In genomic region chr17:29660076-29660761, GRCm38 (mm10) we compare ENCODE assay signal across 1 mouse cellular context.
TF ChIP-seq lines count a peak whose summit lies in the region.

TSS of gene Cmtr1 (plus strand) at chr17:29660595.

TF ChIP-seq in CH12.LX, 34 proteins besides CTCF, POLR2A, EP300 and RAD21 (continued from another document):
- TF ChIP-seq POLR2AphosphoS2 (IDR thresholded peaks at IDR 0.05; ENCODE audit: low read depth, low read length) (0 out of 2 replicates have a peak, but pooled peaks have one; percentile 62), ZNF384 (IDR thresholded peaks at IDR 0.05; ENCODE audit: low read depth, low read length) (no peak), UBTF (IDR thresholded peaks at IDR 0.05; ENCODE audit: low read depth, low read length) (peak; percentile 51), USF1 (IDR thresholded peaks at IDR 0.05; ENCODE audit: low read depth, low read length) (0 out of 2 replicates have a peak, but pooled peaks have one; percentile 14), MXI1 (IDR thresholded peaks at IDR 0.05; ENCODE audit: low read depth, low read length) (peak; percentile 89), MAX (IDR thresholded peaks at IDR 0.05; ENCODE audit: low read length) (peak; percentile 7; the same call in 1 of the 2 replicates), KAT2A (IDR thresholded peaks at IDR 0.05; ENCODE audit: insufficient replicate concordance, low read length) (peak; percentile 71; the same call in 1 of the 2 replicates), NRF1 (IDR thresholded peaks at IDR 0.05; ENCODE audit: low read depth, low read length) (peak; percentile 94), SMC3 (IDR thresholded peaks at IDR 0.05; ENCODE audit: low read depth, low read length) (no peak), ETS1 (conservative IDR thresholded peaks at IDR 0.05; ENCODE audit: low read depth, low read length) (no peak), ELF1 (IDR thresholded peaks at IDR 0.05; ENCODE audit: low read depth, low read length) (peak; percentile 75), JUN (IDR thresholded peaks at IDR 0.05; ENCODE audit: insufficient read depth, low read depth, low read length) (no peak), TCF12 (IDR thresholded peaks at IDR 0.05; ENCODE audit: low read depth, low read length) (peak; percentile 83), MYC (IDR thresholded peaks at IDR 0.05; ENCODE audit: low read depth, low read length) (no peak), GABPA (IDR thresholded peaks at IDR 0.05; ENCODE audit: insufficient replicate concordance, low read depth, low read length) (no peak; the same call in 1 of the 2 replicates)
TF ChIP-seq in CH12.LX: peak in this region for 16.
